8 mouse cellular contexts compared by ENCODE assay signal in genomic region chr10:99261636-99262318, GRCm38 (mm10). TPM values are rescaled to one million over a fixed set of nuclear protein-coding genes. Genes with fewer than 3 reads are reported as not detected.
DNase-seq lines count a peak whose midpoint lies in the region; ATAC-seq lines count a peak whose summit lies in the region.

No protein-coding gene starts in this region.

- H3K9ac ChIP-seq in intestine, embryonic 14.5 days (ENCODE audit: low read length): peak overlapping the region; percentile 94

- peak overlapping the region; percentile 80 for H3K4me3 ChIP-seq in intestine, embryonic 14.5 days (ENCODE audit: low read depth, low read length)

- DNase-seq in adipocyte (ENCODE audit: low spot score): peak; percentile 83
- DNase-seq in gastrocnemius, postnatal 14 days: peak; percentile 85
- peak; percentile 94 for DNase-seq in intestine, embryonic 14.5 days (ENCODE audit: low spot score)
- peak; percentile 87 for DNase-seq in left cerebral cortex, postnatal 36 days (ENCODE audit: low spot score in 2 of 2)
- DNase-seq in mesoderm, embryonic 11.5 days (ENCODE audit: low read depth, low spot score): peak; percentile 88
- peak; percentile 74 to 80 for DNase-seq in right cerebral cortex, postnatal 36 days (ENCODE audit: low spot score in 2 of 2)
- DNase-seq in yolk sac, embryonic 10.5 days (ENCODE audit: low spot score): peak; percentile 88

- intact Hi-C loops in gastrocnemius, postnatal 14 days (cut with DNase I; ENCODE audit: low total_unique reads): no loop called here
- intact Hi-C loops in left cerebral cortex, postnatal 36 days (cut with DNase I): loop anchor here (2.0 to 5.0 kb wide), 5 partner anchors 19 to 356 kb away; no protein-coding TSS in a partner anchor

- H3K4me1 ChIP-seq in intestine, embryonic 14.5 days (replicated peaks; ENCODE audit: control insufficient read depth, insufficient read depth, low read length): peaks cover 6% of the 10 kb centered on the region

- H3K36me3 ChIP-seq in intestine, embryonic 14.5 days (ENCODE audit: control insufficient read depth, insufficient read depth, low read length): peaks cover 8% of the 10 kb centered on the region; the same call in 1 of the 2 replicates

- ATAC-seq in common myeloid progenitor, adult 5-6 weeks (replicated peaks; ENCODE audit: low read depth, poor library complexity, severe bottlenecking): peak; percentile 30
- ATAC-seq in intestine, embryonic 14.5 days (replicated peaks; ENCODE audit: low FRiP score, low TSS enrichment, low read depth): peak; percentile 67

- peak overlapping the region; percentile 98 for H3K27ac ChIP-seq in intestine, embryonic 14.5 days (ENCODE audit: low read depth)

- H3K9me3 ChIP-seq in intestine, embryonic 14.5 days (ENCODE audit: control insufficient read depth, low read length): no peaks in the 10 kb centered on the region

- H3K27me3 ChIP-seq in intestine, embryonic 14.5 days (replicated peaks; ENCODE audit: control insufficient read depth, insufficient read depth, low read length): no peaks in the 10 kb centered on the region

- under 1% methylated on average over 61 of the region's 62 CpGs for WGBS in intestine, embryonic 14.5 days

- peak overlapping the region; percentile 97 for H3K4me2 ChIP-seq in intestine, embryonic 14.5 days (ENCODE audit: low read length)

RNA-seq across cellular contexts. Expression of gene Dusp6, which starts 1.3 kb away (rescaled TPM):
- total RNA-seq in common myeloid progenitor, adult 5-6 weeks (2017): 28.8 and 37.5 TPM in 2 replicates
- total RNA-seq in gastrocnemius, postnatal 14 days (2021): 10 to 100 TPM; 26.7 to 27.7 TPM
- polyA plus RNA-seq in intestine, embryonic 14.5 days (2014; fragmentation: Nextera tagmentation; extraction: Ambion mirVana): 40.7 and 44.2 TPM in 2 replicates
- total RNA-seq in left cerebral cortex, postnatal 36 days (2021): 100 to 1,000 TPM in 1 of 2 experiments, 10 to 100 TPM in 1; 72.3 to 107 TPM

Comparison
In these comparisons a context has a peak if more than half of its experiments do, and no peak if none do; other contexts are left out.
1. Peak in every context shown above with its lines: DNase-seq, ATAC-seq, H3K4me3 ChIP-seq and H3K27ac ChIP-seq.